Mouse (Mus musculus) lung, postnatal 10 days (tissue): ENCODE measurements around the gene Tmem189.

Experiments used
- DNase-seq: peaks from one replicate; pipeline ENCODE4 v3.0.0; 2021

Gene Tmem189

GRCm38 (mm10) chr2:167678600-167678999 is 11.0 kb downstream of the Tmem189 start:
- no peak for DNase-seq

GRCm38 (mm10) chr2:167675120-167675909 is 14.3 kb downstream of the Tmem189 start:
- peak; percentile 74 for DNase-seq

GRCm38 (mm10) chr2:167672212-167672685 is 17.4 kb downstream of the Tmem189 start:
- peak; percentile 70 for DNase-seq

GRCm38 (mm10) chr2:167671101-167671633 is 18.5 kb downstream of the Tmem189 start:
- DNase-seq: peak; percentile 40

- no peak for DNase-seq
These were observed 20.2 kb downstream of the Tmem189 start for GRCm38 (mm10) chr2:167669398-167669797.

- DNase-seq: no peak
These were observed 21.2 kb downstream of the Tmem189 start for GRCm38 (mm10) chr2:167668426-167668825.

- no peak for DNase-seq
These were observed 23.5 kb downstream of the Tmem189 start for GRCm38 (mm10) chr2:167665972-167666713.

- DNase-seq: no peak
These were observed 26.9 kb downstream of the Tmem189 start for GRCm38 (mm10) chr2:167662713-167663112.

GRCm38 (mm10) chr2:167661270-167662203 is 28.1 kb downstream of the Tmem189 start, which contains the start of gene Gm20431:
Gm20431 (minus strand) TSS chr2:167661496.
- peak; percentile 97 for DNase-seq

GRCm38 (mm10) chr2:167660611-167660971 is 29.0 kb downstream of the Tmem189 start:
- peak; percentile 45 for DNase-seq

GRCm38 (mm10) chr2:167659847-167660610 is 29.6 kb downstream of the Tmem189 start:
- peak; percentile 87 for DNase-seq

GRCm38 (mm10) chr2:167659177-167659846 is 30.3 kb downstream of the Tmem189 start:
- no peak for DNase-seq

GRCm38 (mm10) chr2:167658712-167659111 is 30.9 kb downstream of the Tmem189 start:
- no peak for DNase-seq

GRCm38 (mm10) chr2:167657973-167658372 is 31.6 kb downstream of the Tmem189 start:
- no peak for DNase-seq

GRCm38 (mm10) chr2:167656629-167657478 is 32.8 kb downstream of the Tmem189 start:
- DNase-seq: peak; percentile 68

- no peak for DNase-seq
These were observed 34.6 kb downstream of the Tmem189 start for GRCm38 (mm10) chr2:167654911-167655600.

GRCm38 (mm10) chr2:167652694-167653093 is 36.9 kb downstream of the Tmem189 start:
- no peak for DNase-seq

- DNase-seq: no peak
These were observed 38.0 kb downstream of the Tmem189 start for GRCm38 (mm10) chr2:167651622-167652021.

- DNase-seq: no peak
These were observed 40.2 kb downstream of the Tmem189 start for GRCm38 (mm10) chr2:167649290-167650032.
